Mouse (Mus musculus) neural tube, embryonic 12.5 days (tissue): ENCODE data around the gene Tmem178. TPM values are rescaled to one million over a fixed set of nuclear protein-coding genes. Genes with fewer than 3 reads are reported as not detected.
"Not testable (repeated sequence)": the region's sequence is repeated elsewhere in the genome, so short reads cannot be mapped to it uniquely, and the experiment has no call there.

ENCODE experiments used
- ATAC-seq: fragments of 200-750 bp; cut with Nextera tagmentation; 2 replicates; pipeline ENCODE4 v1.8.0; 2017; ENCODE audit warnings: low read depth, mild to moderate bottlenecking, moderate TSS enrichment, moderate library complexity; ENCODE audit not compliant: low FRiP score
- H3K27ac ChIP-seq: fragments of 300-500 bp; sonication (generic); 2 replicates; pipeline ENCODE4 v1.5.1; 2016
- H3K27me3 ChIP-seq: fragments of 300-500 bp; sonication (generic); replicated peaks from 2 replicates; pipeline ENCODE4 v1.6.1; 2016; ENCODE audit warnings: mild to moderate bottlenecking
- H3K36me3 ChIP-seq: fragments of 300-500 bp; sonication (generic); 2 replicates; pipeline ENCODE4 v1.6.1; 2016; ENCODE audit warnings: mild to moderate bottlenecking
- H3K4me1 ChIP-seq: fragments of 300-500 bp; sonication (generic); 2 replicates; pipeline ENCODE4 v1.6.1; 2016
- H3K4me2 ChIP-seq: fragments of 300-500 bp; sonication (generic); replicated peaks from 2 replicates; pipeline ENCODE4 v1.6.1; 2016; ENCODE audit warnings: mild to moderate bottlenecking
- H3K4me3 ChIP-seq: fragments of 300-500 bp; sonication (generic); 2 replicates; pipeline ENCODE4 v1.5.1; 2016
- H3K9ac ChIP-seq: fragments of 300-500 bp; sonication (generic); 2 replicates; pipeline ENCODE4 v1.6.1; 2016; ENCODE audit warnings: mild to moderate bottlenecking
- H3K9me3 ChIP-seq: fragments of 300-500 bp; sonication (generic); 2 replicates; pipeline ENCODE4 v1.6.1; 2016; ENCODE audit warnings: mild to moderate bottlenecking
- WGBS: fragments of 180-500 bp; shearing (Covaris S2); methylation state at CpG from one replicate; pipeline ENCODE4 v1.1.7; 2016; 5-methylcytosine and 5-hydroxymethylcytosine counted together
- polyA plus RNA-seq: library from polyadenylated mRNA; unstranded; fragments of >200 nt; fragmentation: Nextera tagmentation; extraction: Ambion mirVana; gene quantifications from 2 replicates; pipeline ENCODE4 v1.2.1, GENCODE M21; 2016

The Tmem178 gene
- polyA plus RNA-seq, 1 experiment from 2014 or later: 30.7 TPM

- Histone ChIP-seq H3K27me3 (no peaks in the 10 kb centered on the region), H3K9ac (no peak overlapping the region), H3K4me2 (no peak overlapping the region), H3K27ac (no peak overlapping the region), H3K9me3 (no peaks in the 10 kb centered on the region), H3K4me3 (no peak overlapping the region), H3K36me3 (no peaks in the 10 kb centered on the region), H3K4me1 (no peaks in the 10 kb centered on the region)
- no peak for ATAC-seq
- 93% methylated on average over 3 of the region's 3 CpGs for WGBS
Measured at GRCm38 (mm10) chr17:80925554-80925953, 18.9 kb upstream of the Tmem178 start.

- WGBS: 88% methylated on average over 2 of the region's 2 CpGs
- no peak overlapping the region for H3K27ac ChIP-seq
- H3K36me3 ChIP-seq: no peaks in the 10 kb centered on the region
- H3K4me3 ChIP-seq: no peak overlapping the region
- no peaks in the 10 kb centered on the region for H3K9me3 ChIP-seq
- no peak for ATAC-seq
- no peak overlapping the region for H3K9ac ChIP-seq
- H3K4me2 ChIP-seq: no peak overlapping the region
- H3K27me3 ChIP-seq: no peaks in the 10 kb centered on the region
- H3K4me1 ChIP-seq: no peaks in the 10 kb centered on the region
Measured at GRCm38 (mm10) chr17:80927151-80927550, 17.3 kb upstream of the Tmem178 start.

GRCm38 (mm10) chr17:80932716-80933115, 11.7 kb upstream of the Tmem178 start:
- Histone ChIP-seq H3K4me1 (no peaks in the 10 kb centered on the region), H3K9ac (no peak overlapping the region), H3K27ac (no peak overlapping the region), H3K4me2 (no peak overlapping the region), H3K9me3 (no peaks in the 10 kb centered on the region), H3K4me3 (no peak overlapping the region), H3K36me3 (no peaks in the 10 kb centered on the region), H3K27me3 (no peaks in the 10 kb centered on the region)
- no peak for ATAC-seq
- 87% methylated on average over 3 of the region's 3 CpGs for WGBS

GRCm38 (mm10) chr17:80933401-80934029, 10.9 kb upstream of the Tmem178 start:
- Histone ChIP-seq H3K4me1 (no peaks in the 10 kb centered on the region), H3K4me3 (no peak overlapping the region), H3K27me3 (no peaks in the 10 kb centered on the region), H3K9me3 (no peaks in the 10 kb centered on the region), H3K9ac (no peak overlapping the region), H3K4me2 (no peak overlapping the region), H3K36me3 (no peaks in the 10 kb centered on the region), H3K27ac (no peak overlapping the region)
- WGBS: 84% methylated on average over 11 of the region's 11 CpGs
- ATAC-seq: no peak

- Histone ChIP-seq H3K27ac (no peak overlapping the region), H3K4me2 (no peak overlapping the region), H3K9ac (no peak overlapping the region), H3K4me1 (no peaks in the 10 kb centered on the region), H3K36me3 (no peaks in the 10 kb centered on the region), H3K9me3 (no peaks in the 10 kb centered on the region), H3K4me3 (no peak overlapping the region), H3K27me3 (no peaks in the 10 kb centered on the region)
- WGBS: 42% methylated on average over 10 of the region's 10 CpGs
- ATAC-seq: no peak
Measured at GRCm38 (mm10) chr17:80935807-80936519, 8.5 kb upstream of the Tmem178 start.

- Histone ChIP-seq H3K36me3 (no peaks in the 10 kb centered on the region), H3K27ac (no peak overlapping the region), H3K9me3 (no peaks in the 10 kb centered on the region), H3K4me3 (no peak overlapping the region), H3K27me3 (no peaks in the 10 kb centered on the region), H3K9ac (no peak overlapping the region), H3K4me1 (no peaks in the 10 kb centered on the region), H3K4me2 (no peak overlapping the region)
- WGBS: 86% methylated on average over 5 of the region's 5 CpGs
- no peak for ATAC-seq
Measured at GRCm38 (mm10) chr17:80936521-80936920, 7.9 kb upstream of the Tmem178 start.

- H3K9me3 ChIP-seq: no peaks in the 10 kb centered on the region
- H3K27ac ChIP-seq: no peak overlapping the region
- no peak overlapping the region for H3K4me3 ChIP-seq
- H3K27me3 ChIP-seq: no peaks in the 10 kb centered on the region; the same call in 1 of the 2 replicates
- peaks cover 10% of the 10 kb centered on the region; the same call in 1 of the 2 replicates for H3K4me1 ChIP-seq
- H3K4me2 ChIP-seq: no peak overlapping the region
- no peak overlapping the region for H3K9ac ChIP-seq
- no peaks in the 10 kb centered on the region for H3K36me3 ChIP-seq
- 83% methylated on average over 7 of the region's 7 CpGs for WGBS
- ATAC-seq: no peak
Measured at GRCm38 (mm10) chr17:80939833-80940232, 4.6 kb upstream of the Tmem178 start.

GRCm38 (mm10) chr17:80941857-80942256, 2.6 kb upstream of the Tmem178 start:
- H3K4me2 ChIP-seq: no peak overlapping the region
- WGBS: 64% methylated on average over 11 of the region's 11 CpGs
- H3K4me1 ChIP-seq: peaks cover 15% of the 10 kb centered on the region
- H3K9ac ChIP-seq: no peak overlapping the region
- H3K27me3 ChIP-seq: no peaks in the 10 kb centered on the region; the same call in 1 of the 2 replicates
- ATAC-seq: no peak
- no peaks in the 10 kb centered on the region for H3K9me3 ChIP-seq
- H3K36me3 ChIP-seq: no peaks in the 10 kb centered on the region
- no peak overlapping the region for H3K4me3 ChIP-seq
- no peak overlapping the region for H3K27ac ChIP-seq

- Histone ChIP-seq H3K27ac (peak overlapping the region; percentile 62), H3K4me3 (peak overlapping the region; percentile 74), H3K9ac (peak overlapping the region; percentile 90), H3K27me3 (no peaks in the 10 kb centered on the region; the same call in 1 of the 2 replicates), H3K4me2 (peak overlapping the region; percentile 91), H3K4me1 (peaks cover 15% of the 10 kb centered on the region), H3K9me3 (no peaks in the 10 kb centered on the region), H3K36me3 (no peaks in the 10 kb centered on the region)
- 6% methylated on average over 22 of the region's 26 CpGs for WGBS
- peak; percentile 13 for ATAC-seq
Measured at GRCm38 (mm10) chr17:80943835-80944529, 450 bp upstream of the Tmem178 start.

- H3K9me3 ChIP-seq, H3K27me3 ChIP-seq, ATAC-seq, H3K27ac ChIP-seq, H3K9ac ChIP-seq, H3K36me3 ChIP-seq: not testable (repeated sequence)
- H3K4me2 ChIP-seq: peak overlapping the region; percentile 55
- peaks cover 15% of the 10 kb centered on the region for H3K4me1 ChIP-seq
- 29% methylated on average over 8 of the region's 8 CpGs for WGBS
- peak overlapping the region; percentile 27 for H3K4me3 ChIP-seq
Measured at GRCm38 (mm10) chr17:80945510-80945909, 1.1 kb downstream of the Tmem178 start.

GRCm38 (mm10) chr17:80946091-80946885, 1.9 kb downstream of the Tmem178 start:
- no peak for ATAC-seq
- Histone ChIP-seq H3K36me3 (no peaks in the 10 kb centered on the region), H3K27me3 (no peaks in the 10 kb centered on the region; the same call in 1 of the 2 replicates), H3K9ac (0 out of 2 replicates have a peak overlapping the region, but pooled peaks have one; percentile 21), H3K4me2 (peak overlapping the region; percentile 55), H3K4me3 (peak overlapping the region; percentile 27), H3K27ac (no peak overlapping the region), H3K9me3 (no peaks in the 10 kb centered on the region), H3K4me1 (peaks cover 15% of the 10 kb centered on the region)
- 68% methylated on average over 5 of the region's 5 CpGs for WGBS
